Mouse (Mus musculus) testis, adult 2 months (tissue): ENCODE measurements around the gene Nab1.

ENCODE experiments used
- CTCF ChIP-seq: fragments of 200-500 bp; IDR thresholded peaks from 2 replicates; pipeline ENCODE4 v1.5.1; 2012; ENCODE audit warnings: low read depth, mild to moderate bottlenecking, inconsistent platforms, low read length, moderate library complexity; ENCODE audit not compliant: control insufficient read depth, insufficient read depth, insufficient replicate concordance
- POLR2A ChIP-seq: fragments of 200-500 bp; IDR thresholded peaks from 2 replicates; pipeline ENCODE4 v1.6.1; 2012; ENCODE audit warnings: low read depth, mild to moderate bottlenecking, inconsistent platforms, low read length, moderate library complexity; ENCODE audit not compliant: control insufficient read depth

GRCm38 (mm10) chr1:52489538-52490181 lies 10.8 kb downstream of the Nab1 start:
- TF ChIP-seq POLR2A (no peak), CTCF (no peak)
